Mouse (Mus musculus) MEL (cell line): ENCODE measurements around the gene Lrp11.

ENCODE experiments used
- CTCF ChIP-seq, 3 experiments: IDR thresholded peaks in 2 of 3; conservative IDR thresholded peaks in 1 of 3; 2 replicates each; pipeline ENCODE4 v1.5.1; 2011 to 2012; ENCODE audit warnings: low read length in 3 of 3, low read depth in 2 of 3, mild to moderate bottlenecking in 2 of 3, improper control_type of control experiment in 1 of 3, inconsistent platforms in 1 of 3, mixed read lengths in 1 of 3, moderate library complexity in 1 of 3; ENCODE audit not compliant: control insufficient read depth in 1 of 3, insufficient read depth in 1 of 3, poor library complexity in 1 of 3, severe bottlenecking in 1 of 3
- POLR2A ChIP-seq, 2 experiments: IDR thresholded peaks; 2 replicates each; pipeline ENCODE4 v1.6.1; 2011 to 2012; ENCODE audit warnings: low read length in 2 of 2, mild to moderate bottlenecking in 2 of 2, control low read depth in 1 of 2, improper control_type of control experiment in 1 of 2, low read depth in 1 of 2, moderate library complexity in 1 of 2; ENCODE audit not compliant: control insufficient read depth in 1 of 2, insufficient read depth in 1 of 2, poor library complexity in 1 of 2
- UBTF ChIP-seq: IDR thresholded peaks from 2 replicates; pipeline ENCODE4 v1.6.1; 2012; ENCODE audit warnings: low read depth, mild to moderate bottlenecking, inconsistent platforms, low read length, improper control_type of control experiment, moderate library complexity, borderline replicate concordance; ENCODE audit not compliant: insufficient read depth
- USF1 ChIP-seq: IDR thresholded peaks from 2 replicates; pipeline ENCODE4 v1.6.1; 2014; ENCODE audit warnings: low read depth, mild to moderate bottlenecking, inconsistent platforms, low read length, improper control_type of control experiment, moderate library complexity

DNA sequence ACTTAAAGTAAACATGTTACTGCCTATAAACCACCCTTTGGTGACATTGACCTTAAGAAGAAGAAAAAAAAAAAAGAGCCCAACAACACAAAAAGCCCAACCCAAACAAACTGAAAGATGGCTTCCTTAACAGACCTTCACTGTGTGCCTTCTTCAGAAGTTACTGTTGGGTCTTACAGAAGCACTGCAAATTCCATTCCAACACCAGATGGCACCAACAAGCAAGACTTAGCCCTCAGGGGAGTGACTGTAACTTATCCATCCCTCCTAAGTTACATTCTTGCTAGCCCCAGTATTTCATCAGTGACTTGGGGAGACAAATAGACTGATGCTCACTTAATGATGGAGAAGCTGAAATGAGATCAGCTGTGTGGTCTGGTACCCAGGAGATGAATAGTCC lies 11.6 kb upstream of the Lrp11 start:
- TF ChIP-seq UBTF, result no peak
- TF ChIP-seq POLR2A (IDR thresholded peaks at IDR 0.05; ENCODE audit: control insufficient read depth in 1 of 2, insufficient read depth in 1 of 2, low read depth in 1 of 2, low read length in 2 of 2, poor library complexity in 1 of 2), result no peak
- TF ChIP-seq USF1, result no peak
- TF ChIP-seq CTCF (IDR thresholded peaks at IDR 0.05 in 2 of 3, conservative IDR thresholded peaks at IDR 0.05 in 1 of 3; ENCODE audit: control insufficient read depth in 1 of 3, insufficient read depth in 1 of 3, low read depth in 2 of 3, low read length in 3 of 3, poor library complexity in 1 of 3, severe bottlenecking in 1 of 3), result peak in 2 of 3 experiments; percentile 18 to 54; a peak in 2 of 6 replicates
